Mouse (Mus musculus) adrenal gland, adult 2 months (tissue): ENCODE measurements at regions not wholly inside any gene's neighbourhood (a gene's known extent, or its start where the extent isn't known, plus 50 kb on each side); places are given as distances from the start of the nearest gene placed in this dataset.

ENCODE experiments used
- DNase-seq: peaks from one replicate; pipeline ENCODE4 v3.0.0; 2021

DNA sequence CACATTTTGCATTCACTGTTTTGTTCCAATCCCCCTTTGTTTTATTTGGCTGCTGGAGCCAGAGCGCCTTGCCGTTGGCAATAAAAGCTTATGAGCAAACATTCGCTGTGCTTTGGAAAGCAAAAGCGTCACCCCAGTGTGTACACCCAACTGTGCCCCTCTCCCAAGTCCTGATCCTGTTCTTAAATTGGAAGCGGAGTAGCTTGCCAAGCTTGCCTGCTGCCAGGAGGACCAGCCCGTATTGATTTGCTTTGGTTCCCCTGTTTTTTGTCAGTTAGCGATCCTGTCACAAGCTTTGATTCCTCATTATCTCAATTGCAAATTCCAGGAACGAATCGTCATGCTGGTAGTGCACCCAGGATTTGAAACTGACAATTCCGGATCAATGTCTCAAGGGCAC is 917.5 kb downstream of the Olfm4 start:
- DNase-seq = no peak

DNA sequence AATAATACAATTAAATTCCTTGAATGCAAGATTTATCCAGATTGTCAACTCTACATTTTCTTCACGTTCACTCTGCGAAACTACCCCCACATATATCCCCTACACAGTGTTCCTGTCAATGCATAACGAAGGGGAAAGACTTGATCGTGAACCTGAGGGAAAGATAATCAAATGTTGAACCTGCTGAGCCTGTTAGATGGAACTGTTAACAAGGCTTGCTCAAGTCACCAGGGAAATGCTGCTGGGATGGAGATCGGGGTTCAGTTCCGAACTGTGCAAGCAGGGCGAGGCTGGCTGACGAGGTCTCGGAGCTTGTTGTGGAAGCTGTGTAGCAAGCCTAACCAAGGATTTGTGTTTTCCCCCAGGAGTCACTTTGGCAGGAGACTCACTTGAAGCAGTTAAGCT is 917.9 kb downstream of the Olfm4 start:
- DNase-seq = no peak

DNA sequence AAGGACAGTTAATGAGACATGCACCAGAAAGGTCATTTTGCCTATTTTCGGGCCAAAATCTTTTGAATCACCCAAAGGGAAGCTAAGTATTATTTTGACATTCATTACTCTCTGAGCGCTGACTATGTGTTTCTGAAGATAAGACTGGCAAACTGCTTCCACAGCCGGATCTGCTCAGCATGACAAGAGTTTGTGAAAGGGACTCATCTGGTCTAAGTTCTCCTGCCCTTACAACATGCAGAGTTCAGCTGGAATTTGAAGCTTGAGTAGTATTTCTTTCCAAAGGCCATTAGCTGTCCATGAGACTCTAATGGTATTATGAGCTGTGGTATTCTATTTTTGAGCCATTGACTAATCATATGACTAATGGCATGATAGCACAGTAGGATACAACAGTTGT is 932.1 kb downstream of the Olfm4 start:
- peak; percentile 1 for DNase-seq

DNA sequence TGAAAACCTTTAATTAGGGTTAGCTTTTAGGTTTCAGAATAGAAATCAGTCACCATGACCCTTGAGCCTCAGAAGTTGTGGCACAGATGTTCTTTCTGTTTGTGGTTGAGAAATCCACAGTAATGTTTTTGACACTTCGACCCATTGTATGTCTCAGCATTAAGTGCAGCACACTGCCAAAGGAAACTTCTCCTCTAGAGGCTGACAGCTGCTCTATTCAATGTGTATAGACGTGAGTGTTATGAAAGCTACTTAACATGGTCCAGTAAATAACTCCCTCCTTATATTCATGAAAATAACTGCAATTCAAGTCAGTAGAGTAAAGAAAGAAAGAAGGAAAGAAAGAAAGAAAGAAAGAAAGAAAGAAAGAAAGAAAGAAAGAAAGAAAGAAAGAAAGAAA is 939.9 kb downstream of the Olfm4 start:
- DNase-seq = no peak

DNA sequence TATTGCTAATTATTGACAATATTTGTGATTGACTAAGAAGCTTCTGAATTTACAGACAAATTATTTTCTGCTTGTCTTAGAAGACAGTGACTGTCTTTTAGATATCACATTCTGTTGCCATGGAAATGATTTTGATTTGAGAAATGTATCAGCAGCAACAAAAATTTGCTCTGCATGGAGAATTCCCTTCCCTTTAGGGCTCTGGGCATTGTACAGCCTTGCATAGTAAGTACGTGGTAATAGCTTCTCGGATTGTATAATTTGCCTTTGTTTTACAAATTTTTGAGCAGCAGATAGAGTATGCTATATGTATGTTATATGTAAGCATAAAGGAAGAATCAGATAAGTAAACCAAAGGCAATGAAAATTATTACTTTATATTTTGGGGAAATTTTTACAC is 976.1 kb downstream of the Olfm4 start:
- no peak for DNase-seq

DNA sequence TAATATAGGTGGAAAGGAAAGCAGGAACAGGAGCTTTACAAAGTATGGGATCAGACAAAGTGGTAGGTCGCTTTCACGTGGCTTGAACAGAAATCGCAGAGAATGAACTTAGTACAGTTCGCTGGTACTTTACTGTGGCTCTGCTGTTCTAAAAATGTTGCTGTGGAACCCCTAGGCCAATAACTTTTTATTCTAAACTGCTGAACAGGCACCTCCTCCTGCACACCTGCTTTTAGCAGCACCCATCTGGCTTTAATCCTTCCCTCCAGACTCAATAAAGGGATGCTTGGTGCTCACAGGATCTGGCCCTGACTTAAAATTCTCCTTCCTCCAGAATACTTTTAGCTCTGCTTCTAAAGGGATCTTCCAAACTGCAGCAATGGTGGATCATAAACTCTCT is 991.9 kb downstream of the Olfm4 start:
- DNase-seq = no peak

DNA sequence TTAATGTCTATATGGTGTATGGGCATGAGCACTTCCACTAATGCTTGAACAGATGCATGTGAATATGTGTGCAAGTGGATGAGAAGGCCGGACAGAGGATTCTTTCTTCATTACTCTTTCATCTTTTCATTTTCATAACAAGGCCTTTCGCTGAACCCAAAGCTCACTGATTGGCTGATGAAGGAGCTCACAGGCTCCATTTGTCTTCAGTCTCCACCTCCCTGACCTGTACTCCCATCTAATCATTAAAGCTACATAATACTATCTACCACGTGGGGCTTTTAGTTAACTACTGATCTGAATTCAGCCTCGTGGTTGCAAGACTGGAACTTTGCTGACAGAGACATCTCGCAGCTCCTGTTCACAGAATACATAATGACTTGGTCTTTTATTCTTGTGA is 992.8 kb downstream of the Olfm4 start:
- DNase-seq = no peak

DNA sequence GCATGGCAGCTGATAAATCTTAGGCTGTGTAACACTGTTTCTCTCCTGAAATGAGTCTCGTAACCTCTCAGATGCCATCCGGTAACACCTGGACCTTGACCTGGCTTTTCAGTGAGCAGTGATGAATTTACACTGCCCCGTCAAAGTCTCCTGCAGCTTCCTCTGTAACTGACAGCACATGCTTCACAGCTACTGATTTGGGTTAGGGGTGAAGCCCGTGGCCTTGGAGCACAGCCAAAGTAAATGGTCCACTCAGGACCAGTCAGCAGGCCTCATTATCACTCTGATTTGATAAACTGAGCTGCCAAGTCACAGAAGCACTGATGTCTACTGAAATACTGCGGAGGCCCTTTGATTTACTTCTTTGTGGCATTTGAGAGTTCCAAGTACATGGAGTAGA is 995.6 kb downstream of the Olfm4 start:
- peak; percentile 49 for DNase-seq

DNA sequence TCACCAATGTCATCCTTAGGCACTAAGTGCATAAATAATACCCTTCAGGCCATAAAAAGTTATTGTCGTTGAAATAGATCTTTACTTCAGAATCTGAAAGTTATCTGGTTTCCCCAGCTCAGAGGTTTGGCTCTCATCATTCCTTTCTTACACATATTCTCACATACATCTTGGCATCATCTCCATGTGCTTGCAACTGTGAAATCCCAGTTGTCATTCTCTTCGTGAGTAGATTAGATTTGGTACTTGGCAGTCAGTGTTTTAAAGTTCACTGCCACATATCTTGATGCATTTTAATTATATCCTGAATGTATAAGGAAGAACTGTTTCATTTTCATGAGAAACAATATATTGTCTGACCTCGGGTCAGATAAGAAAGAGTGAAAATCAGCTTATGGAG is 1006.3 kb downstream of the Olfm4 start:
- DNase-seq = no peak

DNA sequence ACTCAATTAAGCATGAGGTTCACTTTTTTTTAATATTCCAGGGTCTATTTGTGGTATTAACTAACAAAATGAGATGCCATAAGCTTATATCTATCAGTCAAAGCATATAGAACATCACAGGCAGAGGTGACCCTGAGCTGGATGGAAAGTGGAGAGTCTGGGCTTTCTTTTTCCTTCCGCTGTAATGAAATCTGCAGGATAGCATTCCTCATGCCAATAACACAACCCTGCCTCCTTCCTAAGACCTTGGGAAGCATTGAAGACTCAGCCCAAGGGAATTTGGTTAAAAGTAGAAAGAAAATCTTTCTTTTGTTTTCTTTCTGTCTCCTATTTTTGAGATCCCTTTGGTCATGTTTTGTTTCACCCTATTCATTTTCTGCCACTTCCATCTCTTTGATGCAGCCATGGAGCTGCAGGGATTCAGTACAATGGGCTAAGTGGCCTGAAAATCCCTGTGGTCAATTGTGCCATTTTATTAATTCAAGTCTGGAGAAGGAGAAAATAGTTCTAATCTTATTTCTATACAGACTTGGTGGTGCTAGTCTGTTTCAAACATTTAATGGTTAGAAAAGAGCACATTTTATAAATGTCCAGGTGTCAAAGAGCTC is 1006.9 kb downstream of the Olfm4 start:
- DNase-seq = no peak

DNA sequence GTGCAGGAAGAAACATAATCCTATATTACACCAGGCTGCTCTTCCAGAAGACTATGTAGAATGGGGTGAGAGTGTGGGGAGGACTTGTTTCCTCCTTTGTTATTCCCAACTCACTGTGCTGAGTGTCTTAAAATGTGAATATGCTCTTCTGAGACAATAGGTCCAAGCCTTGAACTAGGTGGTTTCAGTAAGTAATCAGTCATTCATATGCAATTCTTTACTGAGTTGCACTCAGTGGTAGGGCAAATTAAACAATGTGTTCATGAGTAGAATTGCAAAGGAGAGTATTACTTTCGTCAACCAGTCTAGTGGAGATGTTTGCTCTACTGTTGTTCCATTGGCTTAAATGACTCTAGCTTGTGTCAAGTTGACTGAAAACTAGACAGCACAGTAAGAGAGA is 1015.1 kb downstream of the Olfm4 start:
- DNase-seq = no peak

DNA sequence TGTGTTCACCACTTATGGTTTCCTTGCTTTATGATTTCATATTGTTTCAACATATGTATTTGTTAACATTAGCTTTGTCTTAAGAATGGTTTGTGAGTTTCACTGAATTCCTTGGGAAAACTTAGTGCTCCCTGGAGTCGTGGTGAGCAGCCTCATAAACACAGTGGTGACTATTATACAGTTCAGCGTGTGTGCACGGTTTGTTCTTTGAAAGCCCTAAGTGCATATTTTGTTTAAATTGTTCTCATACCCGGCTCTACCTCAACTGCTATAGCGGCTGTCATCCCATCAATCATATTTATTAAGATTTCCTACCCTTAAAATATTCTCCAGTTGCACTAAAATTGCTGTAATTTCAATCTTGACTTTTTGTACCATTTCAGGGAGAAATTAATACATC is 1029.3 kb downstream of the Olfm4 start:
- no peak for DNase-seq

DNA sequence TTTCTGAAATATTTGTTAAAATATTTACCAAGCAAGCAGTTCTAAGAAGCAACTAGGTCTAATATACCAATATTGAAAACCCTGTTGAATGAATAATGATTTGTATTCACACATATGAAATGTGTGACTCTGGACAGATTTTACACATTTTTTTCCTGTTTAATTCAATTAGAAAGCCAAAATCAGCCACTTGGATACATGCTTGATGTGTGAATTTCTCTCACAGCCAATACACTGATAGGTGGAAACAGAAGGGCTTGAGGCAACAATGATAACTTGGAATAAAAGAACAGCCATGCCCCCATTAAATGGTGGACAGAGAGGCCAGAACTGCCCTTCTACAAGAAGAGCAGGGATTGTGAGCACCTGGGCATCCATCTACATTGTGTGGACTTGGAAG is 1047.6 kb downstream of the Olfm4 start:
- no peak for DNase-seq

DNA sequence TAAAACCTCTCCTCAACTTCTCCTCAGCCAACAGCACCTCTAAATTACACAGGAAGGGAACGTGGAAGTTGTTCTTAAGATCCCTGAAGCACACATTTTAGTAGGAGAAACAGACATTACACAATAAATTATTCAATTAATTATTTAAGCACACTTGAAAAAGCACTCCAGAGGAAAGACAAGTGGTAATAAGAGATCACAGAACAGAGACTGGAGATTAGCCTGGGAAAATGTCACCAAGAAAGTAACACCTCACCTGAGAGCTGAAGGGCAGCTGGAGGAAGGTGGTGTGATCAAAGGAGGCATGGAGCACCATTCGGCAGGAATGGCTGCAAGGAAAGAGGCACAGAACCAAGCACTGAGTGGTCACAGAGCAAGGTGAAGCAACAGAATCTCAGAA is 1053.8 kb downstream of the Olfm4 start:
- DNase-seq = no peak

DNA sequence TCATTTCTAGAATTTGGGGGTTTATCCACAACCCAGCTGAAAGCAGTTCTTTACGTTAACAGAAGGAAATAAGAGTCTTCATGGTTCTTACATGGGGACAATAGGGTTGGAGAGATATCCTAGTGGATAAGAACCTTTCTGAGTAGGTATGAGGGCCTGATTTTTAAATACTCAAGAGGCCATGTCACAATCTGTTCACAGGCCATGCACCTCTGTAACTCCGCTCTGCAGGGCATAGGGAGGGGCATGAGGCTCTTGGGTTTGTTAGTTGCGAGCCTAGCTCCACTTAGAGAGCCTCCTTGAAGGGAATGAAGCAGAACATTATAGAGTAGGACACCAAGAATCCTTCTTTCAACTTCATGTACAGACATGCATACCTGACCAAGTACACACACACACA is 1054.2 kb downstream of the Olfm4 start:
- DNase-seq = no peak
